Mouse (Mus musculus) cortical plate, adult 2 months (tissue): ENCODE measurements around the gene Dock10. TPM values are rescaled to one million over a fixed set of nuclear protein-coding genes. Genes with fewer than 3 reads are reported as not detected.
"Not testable (repeated sequence)": the region's sequence is repeated elsewhere in the genome, so short reads cannot be mapped to it uniquely, and the experiment has no call there.

Experiments
- H3K27ac ChIP-seq: fragments of 200-500 bp; 2 replicates; pipeline ENCODE4 v1.5.1; 2012; ENCODE audit warnings: low read length, control low read depth, inconsistent platforms; ENCODE audit not compliant: insufficient read depth
- H3K4me1 ChIP-seq: fragments of 200-500 bp; 2 replicates; pipeline ENCODE4 v1.6.1; 2011; ENCODE audit warnings: low read length; ENCODE audit not compliant: control insufficient read depth, insufficient read depth
- H3K4me3 ChIP-seq: fragments of 200-500 bp; 2 replicates; pipeline ENCODE4 v1.5.1; 2011; ENCODE audit warnings: mild to moderate bottlenecking, low read length, control low read depth; ENCODE audit not compliant: insufficient read depth
- CTCF ChIP-seq: fragments of 200-500 bp; IDR thresholded peaks from 2 replicates; pipeline ENCODE4 v1.5.1; 2011; ENCODE audit warnings: mild to moderate bottlenecking, control low read depth, low read length; ENCODE audit not compliant: insufficient read depth; ENCODE audit errors: extremely low read depth
- POLR2A ChIP-seq: fragments of 200-500 bp; IDR thresholded peaks from 2 replicates; pipeline ENCODE4 v1.6.1; 2011; ENCODE audit warnings: mild to moderate bottlenecking, low read length, control low read depth; ENCODE audit not compliant: insufficient read depth; ENCODE audit errors: extremely low read depth
- polyA plus RNA-seq: library from polyadenylated mRNA; depleted of rRNA; stranded (reverse); fragments of >200 nt; gene quantifications from 2 replicates; pipeline ENCODE4 v1.2.3, GENCODE M21; 2012

Dock10 gene
- polyA plus RNA-seq, 1 experiment: 23.3 TPM

DNA sequence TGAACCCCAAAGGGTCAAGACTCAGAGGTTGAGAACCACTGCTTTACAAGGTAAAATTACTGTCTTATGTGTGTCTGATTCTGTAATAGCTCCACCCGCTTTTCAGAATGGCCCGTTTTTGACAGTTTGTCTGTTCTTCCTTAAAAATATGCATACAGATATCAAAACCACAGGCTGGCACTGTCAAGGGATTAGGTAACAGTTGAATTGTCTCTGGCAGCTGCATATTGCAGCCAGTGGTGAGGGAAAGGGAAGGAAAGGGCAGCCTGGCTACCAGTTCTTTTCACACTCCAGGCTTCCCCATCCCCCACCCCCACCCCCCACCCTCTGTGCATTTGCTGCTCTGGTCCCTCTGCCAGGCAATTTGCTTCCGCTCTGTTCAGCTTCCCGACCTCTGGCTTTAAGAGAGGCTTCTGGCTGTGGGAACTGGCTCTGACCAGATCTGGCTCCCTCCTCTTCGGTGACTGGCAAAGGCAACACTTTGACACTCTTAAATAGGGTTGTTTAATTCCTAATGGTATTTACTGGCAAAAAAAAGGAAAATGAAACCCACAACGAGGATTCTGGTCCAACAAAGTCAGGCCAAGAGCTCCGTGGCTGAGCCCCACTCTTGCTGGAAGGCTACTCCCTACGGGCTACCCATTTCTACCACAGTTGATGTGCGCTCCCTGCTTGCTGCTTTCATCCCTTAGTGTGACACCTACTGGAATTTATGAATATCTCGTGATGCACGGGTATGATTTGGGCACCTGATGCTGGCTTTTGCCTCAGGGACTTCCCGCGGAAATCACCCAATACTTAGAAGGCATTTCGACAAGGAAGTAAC, 1.3 kb downstream of the Dock10 start:
- TF ChIP-seq POLR2A (no peak), CTCF (0 out of 2 replicates have a peak, but pooled peaks have one; percentile 14)
- H3K27ac ChIP-seq: no peak overlapping the region
- H3K4me3 ChIP-seq: peak overlapping the region; percentile 79
- no peaks in the 10 kb centered on the region for H3K4me1 ChIP-seq

DNA sequence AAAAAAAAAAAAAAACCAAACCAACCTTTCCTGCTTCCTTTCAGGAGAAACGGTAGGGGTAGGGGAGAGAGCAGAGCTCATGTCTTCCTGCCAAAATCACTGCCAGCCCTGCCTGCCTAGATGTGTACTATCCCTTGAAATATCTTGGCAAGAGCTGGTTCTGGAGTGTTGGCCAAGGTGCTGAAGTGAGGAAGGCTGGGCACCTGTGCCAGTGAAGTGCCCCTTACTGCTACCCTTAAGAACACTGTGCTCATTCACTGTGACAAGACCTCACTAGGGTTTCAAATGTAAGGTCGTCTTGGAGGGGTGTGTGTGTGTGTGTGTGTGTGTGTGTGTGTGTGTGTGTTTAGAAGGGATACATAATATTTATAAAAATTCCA, 2.3 kb downstream of the Dock10 start:
- Histone ChIP-seq H3K4me1 (no peaks in the 10 kb centered on the region), H3K27ac (no peak overlapping the region), H3K4me3 (no peak overlapping the region)
- no peak for TF ChIP-seq CTCF
- TF ChIP-seq POLR2A: no peak

DNA sequence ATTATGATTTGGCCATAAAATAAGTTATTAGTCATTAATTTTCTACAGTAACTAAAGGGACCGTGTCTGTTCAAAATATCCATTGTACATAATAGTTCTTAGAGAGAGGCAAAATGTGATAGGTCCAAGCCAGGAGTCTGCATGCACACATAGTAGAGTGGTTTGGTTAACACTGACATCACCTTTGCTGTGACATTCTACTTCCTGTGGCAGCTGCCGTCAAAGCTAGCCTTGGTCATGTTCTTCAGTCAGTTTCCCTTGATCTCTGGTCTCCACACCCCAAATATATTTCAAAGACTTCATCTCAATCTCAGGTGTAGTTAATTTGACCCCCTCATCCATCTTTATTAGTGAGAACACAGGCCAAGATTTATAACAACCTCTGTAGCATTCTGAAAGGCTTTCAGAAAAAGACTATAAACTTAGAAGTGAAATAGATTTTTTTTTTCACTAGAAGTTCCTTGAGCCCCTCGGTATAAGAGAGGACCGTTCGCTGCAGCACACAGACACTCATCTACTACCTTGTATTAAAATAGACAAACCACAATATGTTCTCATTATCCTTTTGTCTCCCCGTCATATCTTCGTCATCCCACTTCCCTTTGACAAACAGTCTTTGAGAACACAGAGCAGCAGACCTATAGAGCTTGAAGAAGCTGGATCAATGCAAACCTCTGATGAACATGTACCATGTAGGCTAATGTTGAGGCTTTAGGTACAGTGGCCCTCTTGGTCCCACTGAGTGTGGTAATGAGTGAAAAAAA, 2.8 kb downstream of the Dock10 start:
- Histone ChIP-seq H3K27ac (no peak overlapping the region), H3K4me3 (no peak overlapping the region), H3K4me1 (no peaks in the 10 kb centered on the region)
- no peak for TF ChIP-seq POLR2A
- TF ChIP-seq CTCF: no peak

DNA sequence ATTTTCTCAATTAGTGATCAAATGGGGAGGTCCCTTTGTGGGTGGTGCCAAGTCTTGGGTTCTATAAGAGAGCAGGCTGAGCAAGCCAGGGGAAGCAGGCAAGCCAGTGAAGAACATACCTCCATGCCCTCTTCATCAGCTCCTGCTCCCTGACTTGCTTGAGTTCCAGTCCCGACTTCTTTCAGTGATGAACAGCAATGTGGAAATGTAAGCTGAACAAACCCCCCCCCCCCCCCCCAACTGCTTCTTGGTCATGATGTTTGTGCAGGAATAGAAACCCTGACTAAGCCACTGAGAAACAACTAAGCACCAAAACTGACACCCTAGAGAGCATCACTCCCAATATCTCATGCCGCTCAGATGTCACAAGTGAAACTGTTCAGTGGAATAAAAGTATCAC, 9.2 kb downstream of the Dock10 start:
- H3K4me1 ChIP-seq, H3K27ac ChIP-seq, H3K4me3 ChIP-seq: not testable (repeated sequence)

DNA sequence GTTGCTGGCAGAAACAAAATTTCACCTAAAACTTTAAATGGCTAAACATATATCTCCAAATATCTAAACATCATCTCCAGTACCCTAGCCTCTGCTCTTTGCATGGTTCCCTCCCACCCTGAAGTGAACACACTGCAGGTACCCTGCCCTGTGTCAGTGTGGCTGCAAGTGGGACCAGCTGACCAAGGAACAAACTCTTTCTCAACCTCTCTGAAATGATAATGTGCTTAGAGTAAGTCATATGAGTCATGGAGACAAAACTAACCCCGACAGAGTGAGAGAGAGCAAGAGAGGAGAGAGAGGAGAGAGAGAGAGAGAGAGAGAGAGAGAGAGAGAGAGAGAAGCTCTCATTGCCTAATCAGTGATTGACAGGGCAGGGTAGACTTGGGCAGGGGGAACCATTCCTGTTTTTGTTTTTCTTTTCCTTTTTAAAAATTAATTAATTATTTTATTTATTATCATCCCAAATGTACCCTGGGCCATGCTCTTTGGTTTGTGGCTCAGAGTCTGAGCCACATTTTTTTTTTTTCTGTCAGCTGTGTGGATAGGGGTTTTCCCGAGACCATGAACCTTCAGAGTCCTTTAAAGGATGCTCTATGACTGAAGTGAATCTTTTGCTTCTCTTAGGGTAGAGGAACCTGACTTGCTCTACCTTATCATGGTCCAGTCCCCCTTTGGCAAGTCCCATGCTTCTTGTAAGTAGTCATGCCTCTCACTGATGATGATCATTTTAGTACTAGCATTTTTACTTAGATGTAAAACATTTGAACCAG, 11.4 kb downstream of the Dock10 start:
- Histone ChIP-seq H3K4me1 (no peaks in the 10 kb centered on the region), H3K4me3 (no peak overlapping the region), H3K27ac (no peak overlapping the region)
- TF ChIP-seq CTCF (no peak), POLR2A (no peak)

DNA sequence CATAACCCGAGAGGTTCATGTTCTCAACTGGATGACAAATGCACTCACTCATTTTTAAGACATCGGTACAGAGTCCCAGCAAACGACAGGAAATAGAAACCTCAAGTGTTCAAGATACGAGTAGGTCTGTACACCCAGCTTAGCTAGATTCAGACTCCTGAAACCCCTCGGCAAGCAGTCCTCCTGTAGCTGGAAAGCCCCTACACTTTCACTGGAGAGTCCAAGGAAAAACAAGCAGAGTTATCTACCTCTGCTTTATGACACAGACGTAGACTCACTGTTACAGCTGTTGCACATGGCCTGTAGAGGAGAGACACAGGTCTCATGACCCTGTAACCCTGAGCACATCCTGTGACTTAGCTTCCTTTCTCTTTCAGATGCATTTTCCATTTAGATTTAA, 12.1 kb downstream of the Dock10 start:
- H3K4me1 ChIP-seq: no peaks in the 10 kb centered on the region
- no peak overlapping the region for H3K4me3 ChIP-seq
- no peak overlapping the region for H3K27ac ChIP-seq
- no peak for TF ChIP-seq POLR2A
- TF ChIP-seq CTCF: no peak

DNA sequence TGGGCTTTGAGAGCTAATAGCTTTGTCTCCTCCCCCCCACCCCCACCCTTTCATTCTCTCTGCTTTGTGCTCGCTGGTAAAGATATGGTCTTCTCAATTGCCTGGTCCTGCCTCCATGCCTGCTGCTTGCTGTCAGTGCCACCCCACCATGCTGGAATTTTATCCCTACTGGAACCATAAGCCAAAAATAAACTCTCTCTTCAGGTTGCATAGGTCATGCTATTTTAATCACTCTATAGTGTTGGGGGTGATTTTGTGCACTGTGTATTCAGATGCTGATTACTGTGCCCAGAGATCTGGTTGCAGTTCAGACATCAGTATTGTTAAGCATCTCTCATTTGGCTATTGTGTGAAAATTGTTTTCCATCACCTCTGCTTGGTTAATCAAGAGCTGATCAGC, 18.9 kb downstream of the Dock10 start:
- TF ChIP-seq POLR2A (no peak), CTCF (no peak)
- no peak overlapping the region for H3K27ac ChIP-seq
- H3K4me1 ChIP-seq: no peaks in the 10 kb centered on the region
- H3K4me3 ChIP-seq: no peak overlapping the region

DNA sequence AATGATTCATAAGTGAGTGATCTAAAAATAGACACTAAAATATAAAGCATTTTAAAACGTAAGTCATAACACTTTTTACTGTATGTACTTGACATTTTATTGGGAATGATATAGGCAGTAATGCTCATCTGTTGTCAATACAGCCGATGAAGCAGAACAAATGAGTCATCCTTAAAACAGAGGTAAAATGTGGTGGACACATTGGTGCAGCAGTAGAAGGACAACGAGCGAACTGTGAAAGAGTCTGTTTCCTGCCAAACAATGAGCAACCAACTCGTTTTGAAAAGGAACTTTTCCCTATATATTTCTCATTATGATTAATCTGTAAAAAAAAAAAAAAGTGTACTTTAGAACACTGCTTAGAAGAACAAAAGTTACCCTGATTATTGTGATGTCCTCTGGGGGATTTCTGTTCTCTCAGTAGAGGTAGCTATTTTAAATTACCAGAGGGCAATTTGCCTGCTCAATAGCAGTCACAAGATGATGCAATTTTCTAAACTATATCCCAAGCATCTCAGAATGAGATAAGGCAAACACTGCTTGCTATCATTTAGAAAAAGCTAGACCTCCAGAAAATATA, 20.4 kb downstream of the Dock10 start:
- no peak for TF ChIP-seq CTCF
- no peak for TF ChIP-seq POLR2A
- H3K4me3 ChIP-seq: no peak overlapping the region
- no peak overlapping the region for H3K27ac ChIP-seq
- H3K4me1 ChIP-seq: no peaks in the 10 kb centered on the region

DNA sequence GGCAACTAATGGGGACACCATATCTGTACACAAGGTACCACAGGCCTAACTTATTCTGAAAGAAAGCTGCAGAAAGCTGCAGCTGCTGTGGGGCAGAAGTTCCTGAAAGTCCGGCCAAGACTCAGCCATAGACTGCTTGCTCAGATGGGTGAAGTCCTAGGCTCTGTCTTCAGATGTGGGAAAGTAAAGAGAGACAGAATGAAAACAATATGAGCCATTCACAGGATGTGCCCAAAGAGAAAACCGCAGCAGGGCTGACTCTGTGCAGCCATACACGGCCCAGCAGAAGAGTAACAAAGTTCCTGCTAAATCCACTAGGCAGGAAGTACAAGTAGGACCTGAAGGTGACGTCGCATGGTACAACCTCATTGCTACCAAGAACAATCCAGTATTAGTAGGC, 27.7 kb downstream of the Dock10 start:
- H3K4me3 ChIP-seq: no peak overlapping the region
- TF ChIP-seq POLR2A (no peak), CTCF (no peak)
- no peak overlapping the region for H3K27ac ChIP-seq
- H3K4me1 ChIP-seq: no peaks in the 10 kb centered on the region

DNA sequence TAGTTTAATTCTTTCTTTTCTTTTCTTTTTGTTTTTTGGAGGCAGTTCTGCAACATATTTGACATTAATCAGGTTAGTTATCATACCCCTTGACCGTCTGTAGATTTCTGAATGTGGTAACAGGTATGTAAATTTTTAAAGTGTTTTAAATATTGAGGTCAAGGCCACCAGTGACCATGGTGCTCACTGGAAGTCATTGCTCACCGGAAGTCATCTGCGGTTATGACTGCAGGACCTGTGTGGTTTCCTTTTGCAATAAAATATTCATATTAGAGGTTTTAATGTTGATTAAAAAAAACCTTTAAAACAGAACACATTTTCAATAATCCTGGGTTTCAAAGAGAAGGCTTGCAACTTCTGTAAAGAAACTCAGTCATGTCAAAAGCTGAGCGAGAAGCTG, 28.2 kb downstream of the Dock10 start:
- H3K4me1 ChIP-seq: no peaks in the 10 kb centered on the region
- TF ChIP-seq POLR2A (no peak), CTCF (no peak)
- H3K27ac ChIP-seq: no peak overlapping the region
- no peak overlapping the region for H3K4me3 ChIP-seq
